Mouse (Mus musculus) liver, embryonic 16.5 days (tissue): Measurements from ENCODE around the gene Ndufs3. TPM values are rescaled to one million over a fixed set of nuclear protein-coding genes. Genes with fewer than 3 reads are reported as not detected.

Experiments
- ATAC-seq: fragments of 200-750 bp; cut with Nextera tagmentation; 2 replicates; pipeline ENCODE4 v1.8.0; 2017; ENCODE audit warnings: low read depth, mild to moderate bottlenecking, moderate number of reproducible peaks, moderate library complexity
- H3K27ac ChIP-seq: fragments of 300-500 bp; sonication (generic); 2 replicates; pipeline ENCODE4 v1.5.1; 2014; ENCODE audit warnings: mild to moderate bottlenecking, low read length
- H3K27me3 ChIP-seq: fragments of 300-500 bp; sonication (generic); 2 replicates; pipeline ENCODE4 v1.6.1; 2014; ENCODE audit warnings: low read depth, low read length, mixed read lengths; ENCODE audit not compliant: control insufficient read depth, insufficient read depth
- H3K36me3 ChIP-seq: fragments of 300-500 bp; sonication (generic); 2 replicates; pipeline ENCODE4 v1.6.1; 2014; ENCODE audit warnings: mild to moderate bottlenecking; ENCODE audit not compliant: control insufficient read depth, insufficient read depth
- H3K4me1 ChIP-seq: fragments of 300-500 bp; sonication (generic); 2 replicates; pipeline ENCODE4 v1.6.1; 2014; ENCODE audit warnings: low read depth, low read length, mixed read lengths; ENCODE audit not compliant: control insufficient read depth
- H3K4me2 ChIP-seq: fragments of 300-500 bp; sonication (generic); 2 replicates; pipeline ENCODE4 v1.6.1; 2014; ENCODE audit warnings: low read depth, low read length, mixed read lengths
- H3K4me3 ChIP-seq: fragments of 300-500 bp; sonication (generic); 2 replicates; pipeline ENCODE4 v1.5.1; 2014; ENCODE audit warnings: low read depth, mild to moderate bottlenecking, low read length
- H3K9ac ChIP-seq: fragments of 300-500 bp; sonication (generic); 2 replicates; pipeline ENCODE4 v1.6.1; 2014; ENCODE audit warnings: low read depth, low read length
- H3K9me3 ChIP-seq: fragments of 300-500 bp; sonication (generic); replicated peaks from 2 replicates; pipeline ENCODE4 v1.6.1; 2016; ENCODE audit warnings: low read length; ENCODE audit not compliant: control insufficient read depth
- WGBS: fragments of 180-500 bp; shearing (Covaris S2); extraction: QIAGEN DNeasy Blood & Tissue Kit; methylation state at CpG from one replicate; pipeline ENCODE4 v1.1.7; 2014; ENCODE audit not compliant: insufficient replicate concordance; 5-methylcytosine and 5-hydroxymethylcytosine counted together
- polyA plus RNA-seq: library from polyadenylated mRNA; unstranded; fragments of >200 nt; fragmentation: Nextera tagmentation; extraction: Ambion mirVana; gene quantifications from 2 replicates; pipeline ENCODE4 v1.2.1, GENCODE M21; 2015

The Ndufs3 gene
- polyA plus RNA-seq, 1 experiment from 2014 or later = 146 TPM

GRCm38 (mm10) chr2:90932273-90932672 is 27.6 kb upstream of the Ndufs3 start:
- H3K4me2 ChIP-seq = peak overlapping the region; percentile 22; the same call in 1 of the 2 replicates
- H3K27me3 ChIP-seq = no peaks in the 10 kb centered on the region
- no peaks in the 10 kb centered on the region for H3K9me3 ChIP-seq
- H3K36me3 ChIP-seq = no peaks in the 10 kb centered on the region
- no peaks in the 10 kb centered on the region for H3K4me1 ChIP-seq
- peak; percentile 78 for ATAC-seq
- H3K9ac ChIP-seq = no peak overlapping the region
- WGBS = 48% methylated on average over 2 of the region's 2 CpGs
- H3K4me3 ChIP-seq = no peak overlapping the region
- peak overlapping the region; percentile 71 for H3K27ac ChIP-seq

- Histone ChIP-seq H3K9ac (no peak overlapping the region), H3K4me2 (peak overlapping the region; percentile 22; the same call in 1 of the 2 replicates), H3K4me1 (no peaks in the 10 kb centered on the region), H3K27ac (peak overlapping the region; percentile 78), H3K36me3 (no peaks in the 10 kb centered on the region), H3K27me3 (no peaks in the 10 kb centered on the region), H3K4me3 (no peak overlapping the region), H3K9me3 (no peaks in the 10 kb centered on the region)
- 57% methylated on average over 8 of the region's 8 CpGs for WGBS
- ATAC-seq = peak; percentile 89
These were observed 27.2 kb upstream of the Ndufs3 start for GRCm38 (mm10) chr2:90931829-90932228.

DNA sequence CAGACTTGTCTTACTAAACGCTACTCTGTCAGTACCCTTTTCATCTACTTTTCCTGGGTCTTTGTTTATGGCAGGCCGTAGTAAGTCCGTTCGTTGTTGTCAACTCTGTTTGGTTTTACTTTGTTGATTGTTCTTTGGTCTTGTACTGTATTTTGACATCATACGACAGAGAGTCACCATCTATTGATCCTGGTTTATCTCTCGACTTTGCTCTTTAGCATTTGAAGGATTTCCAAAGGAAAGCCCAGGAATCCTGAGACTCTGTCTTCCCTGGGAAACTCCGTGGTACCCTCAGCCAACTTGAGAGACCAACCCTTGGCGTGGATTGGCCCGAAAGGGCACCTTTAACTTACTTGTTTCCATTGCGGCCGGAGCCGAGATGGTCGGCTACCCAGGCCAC is 23.9 kb upstream of the Ndufs3 start:
- Histone ChIP-seq H3K4me3 (no peak overlapping the region), H3K4me1 (no peaks in the 10 kb centered on the region), H3K9ac (no peak overlapping the region), H3K27me3 (no peaks in the 10 kb centered on the region), H3K27ac (no peak overlapping the region), H3K36me3 (no peaks in the 10 kb centered on the region), H3K4me2 (no peak overlapping the region), H3K9me3 (no peaks in the 10 kb centered on the region)
- whole genome bisulfite sequencing = 73% methylated on average over 13 of the region's 13 CpGs
- ATAC-seq = no peak

- Histone ChIP-seq H3K36me3 (no peaks in the 10 kb centered on the region), H3K27ac (no peak overlapping the region), H3K4me3 (no peak overlapping the region), H3K27me3 (no peaks in the 10 kb centered on the region), H3K9ac (no peak overlapping the region), H3K4me2 (no peak overlapping the region), H3K4me1 (peaks cover 10% of the 10 kb centered on the region), H3K9me3 (no peaks in the 10 kb centered on the region)
- 76% methylated on average over 2 of the region's 2 CpGs for WGBS
- ATAC-seq = no peak
These were observed 18.0 kb upstream of the Ndufs3 start for GRCm38 (mm10) chr2:90922636-90923035.

DNA sequence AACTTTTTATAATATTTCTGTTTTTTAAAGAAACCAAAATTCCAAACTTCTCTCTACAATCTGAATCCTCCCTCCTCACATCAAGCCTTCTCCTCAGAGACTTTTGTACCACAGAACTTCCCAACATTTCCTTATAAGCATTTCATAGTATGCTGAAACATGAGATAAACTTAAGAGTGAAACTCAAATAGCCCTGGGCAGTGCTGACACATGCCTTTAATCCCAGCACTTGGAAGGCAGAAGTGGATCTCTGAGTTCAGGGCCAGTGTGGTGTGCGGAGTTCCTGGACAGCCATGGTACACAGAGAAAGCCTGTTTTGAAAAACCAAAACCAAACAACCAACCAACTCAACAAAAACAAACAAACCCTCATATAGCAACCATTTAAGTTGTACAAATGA is 16.6 kb upstream of the Ndufs3 start:
- Histone ChIP-seq H3K27ac (no peak overlapping the region), H3K9ac (no peak overlapping the region), H3K36me3 (no peaks in the 10 kb centered on the region), H3K4me1 (peaks cover 22% of the 10 kb centered on the region), H3K27me3 (no peaks in the 10 kb centered on the region), H3K4me3 (no peak overlapping the region), H3K9me3 (no peaks in the 10 kb centered on the region), H3K4me2 (no peak overlapping the region)
- WGBS = 81% methylated on average over 1 of the region's 1 CpGs
- ATAC-seq = no peak

DNA sequence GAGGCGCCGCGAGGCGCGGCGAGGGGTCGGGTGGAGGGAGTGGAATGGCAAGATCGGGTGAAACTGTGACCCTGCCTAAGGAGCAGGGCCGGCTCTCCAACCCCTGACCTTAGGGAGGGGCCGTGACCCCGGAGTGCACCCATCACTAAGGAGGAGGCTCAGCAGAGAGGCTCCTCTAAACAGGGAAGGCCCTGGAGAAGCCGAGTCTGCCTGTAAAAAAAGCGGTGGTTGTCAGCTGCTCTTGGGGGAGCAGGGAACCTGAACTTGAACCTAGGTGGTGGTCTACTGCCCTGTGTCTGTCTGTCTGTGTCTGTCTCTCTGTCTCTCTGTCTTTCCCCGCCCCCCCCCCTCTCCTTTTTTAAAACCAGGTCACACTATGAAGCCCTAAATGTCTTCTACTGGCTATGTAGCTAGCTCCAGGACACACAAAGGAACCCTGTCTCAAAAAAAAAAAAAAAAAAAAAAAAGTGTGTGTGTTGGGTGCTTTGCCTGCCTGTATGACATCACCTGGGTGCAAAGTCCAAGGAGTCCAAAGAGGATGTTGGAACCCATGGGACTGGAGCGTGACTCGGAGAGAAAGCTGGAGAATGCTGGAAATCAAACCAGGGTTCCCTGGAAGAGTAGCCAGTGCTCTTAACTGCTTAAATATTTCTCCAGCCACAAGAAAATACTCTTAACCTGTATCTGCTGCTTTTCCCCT is 13.5 kb upstream of the Ndufs3 start:
- peak overlapping the region; percentile 96 for H3K9ac ChIP-seq
- H3K4me1 ChIP-seq = peaks cover 29% of the 10 kb centered on the region
- ATAC-seq = peak; percentile 65
- 12% methylated on average over 16 of the region's 16 CpGs for WGBS
- H3K9me3 ChIP-seq = no peaks in the 10 kb centered on the region
- H3K27me3 ChIP-seq = no peaks in the 10 kb centered on the region
- H3K36me3 ChIP-seq = 0 out of 2 replicates have a peak, but pooled peaks cover 2% of the 10 kb centered on the region
- H3K27ac ChIP-seq = peak overlapping the region; percentile 94
- peak overlapping the region; percentile 99 for H3K4me2 ChIP-seq
- H3K4me3 ChIP-seq = peak overlapping the region; percentile 78

- H3K36me3 ChIP-seq = 0 out of 2 replicates have a peak, but pooled peaks cover 2% of the 10 kb centered on the region
- under 1% methylated on average over 72 of the region's 73 CpGs for WGBS
- peak overlapping the region; percentile 78 for H3K4me3 ChIP-seq
- no peaks in the 10 kb centered on the region for H3K9me3 ChIP-seq
- peak; percentile 91 for ATAC-seq
- peak overlapping the region; percentile 94 for H3K27ac ChIP-seq
- no peaks in the 10 kb centered on the region for H3K27me3 ChIP-seq
- H3K9ac ChIP-seq = peak overlapping the region; percentile 96
- peaks cover 29% of the 10 kb centered on the region for H3K4me1 ChIP-seq
- H3K4me2 ChIP-seq = peak overlapping the region; percentile 99
These were observed 12.8 kb upstream of the Ndufs3 start for GRCm38 (mm10) chr2:90917233-90917998.

GRCm38 (mm10) chr2:90916560-90917232 is 12.1 kb upstream of the Ndufs3 start:
- peak overlapping the region; percentile 78 for H3K4me3 ChIP-seq
- peaks cover 29% of the 10 kb centered on the region for H3K4me1 ChIP-seq
- peak overlapping the region; percentile 94 for H3K27ac ChIP-seq
- H3K4me2 ChIP-seq = peak overlapping the region; percentile 99
- 16% methylated on average over 7 of the region's 7 CpGs for WGBS
- peak overlapping the region; percentile 96 for H3K9ac ChIP-seq
- H3K9me3 ChIP-seq = no peaks in the 10 kb centered on the region
- no peaks in the 10 kb centered on the region for H3K27me3 ChIP-seq
- ATAC-seq = no peak
- 0 out of 2 replicates have a peak, but pooled peaks cover 4% of the 10 kb centered on the region for H3K36me3 ChIP-seq
